Mouse (Mus musculus) liver, adult (tissue): Measurements from ENCODE around the gene Arrdc1.

Experiments
- GATA4 ChIP-seq: IDR thresholded peaks from 2 replicates; pipeline ENCODE4 v1.6.1; 2014; ENCODE audit warnings: mild to moderate bottlenecking, low read length; ENCODE audit not compliant: insufficient replicate concordance

Arrdc1 gene

DNA sequence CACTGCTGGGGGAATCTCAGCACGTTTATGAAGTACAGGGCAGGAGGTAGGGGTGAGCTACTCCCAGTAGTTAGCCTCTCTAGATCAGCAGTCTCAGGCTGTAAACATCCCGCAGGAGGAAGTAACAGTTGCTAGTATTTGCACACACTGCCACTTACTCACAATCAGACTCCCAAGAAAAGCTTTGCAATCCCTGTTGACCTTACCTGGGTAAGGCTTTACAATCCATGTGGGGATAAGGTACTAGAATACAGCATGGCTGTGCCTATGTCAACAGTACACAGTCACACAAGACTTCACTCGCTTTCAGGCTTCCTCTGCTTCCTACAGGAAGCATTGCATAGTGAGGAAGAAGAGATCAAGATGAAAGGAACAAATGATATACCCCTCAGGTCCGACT, 38.3 kb downstream of the Arrdc1 start:
- TF ChIP-seq GATA4: no peak

DNA sequence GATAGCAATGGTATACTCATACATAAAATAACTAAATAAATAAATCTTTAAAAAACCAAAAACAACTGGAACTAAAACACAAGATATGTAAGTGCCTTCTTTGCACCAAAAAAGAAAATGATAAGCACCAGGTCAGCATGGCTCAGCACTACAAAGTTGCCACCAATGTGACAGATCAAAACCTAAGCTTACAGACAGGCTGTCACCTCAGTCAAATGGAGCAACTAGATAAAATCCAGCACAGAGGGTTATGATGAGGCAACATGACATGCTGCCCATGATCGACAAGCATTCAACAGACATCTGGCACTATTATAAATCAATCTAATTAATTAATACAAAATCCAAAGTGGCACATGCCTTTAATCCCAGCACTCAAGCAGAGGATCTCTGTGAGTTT, 40.8 kb downstream of the Arrdc1 start:
- TF ChIP-seq GATA4: no peak

DNA sequence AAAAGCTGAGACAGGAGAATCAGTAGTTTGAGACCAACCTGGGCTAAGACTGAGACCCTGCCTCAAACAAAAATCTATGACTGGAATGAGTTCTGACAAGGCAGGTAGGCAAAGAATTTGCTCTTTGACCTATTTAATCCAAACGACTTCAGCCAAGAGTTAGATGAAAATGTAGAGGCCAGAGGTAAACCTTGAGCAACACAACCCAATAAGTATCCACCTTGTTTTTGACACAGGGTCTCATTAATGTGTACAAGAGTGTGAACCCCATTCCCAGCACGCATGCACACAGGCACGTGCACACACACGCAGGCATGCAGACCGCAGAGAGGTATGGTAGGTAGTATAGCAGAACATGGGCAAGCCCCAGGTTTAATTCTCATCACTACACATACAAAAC, 42.7 kb downstream of the Arrdc1 start:
- no peak for TF ChIP-seq GATA4

DNA sequence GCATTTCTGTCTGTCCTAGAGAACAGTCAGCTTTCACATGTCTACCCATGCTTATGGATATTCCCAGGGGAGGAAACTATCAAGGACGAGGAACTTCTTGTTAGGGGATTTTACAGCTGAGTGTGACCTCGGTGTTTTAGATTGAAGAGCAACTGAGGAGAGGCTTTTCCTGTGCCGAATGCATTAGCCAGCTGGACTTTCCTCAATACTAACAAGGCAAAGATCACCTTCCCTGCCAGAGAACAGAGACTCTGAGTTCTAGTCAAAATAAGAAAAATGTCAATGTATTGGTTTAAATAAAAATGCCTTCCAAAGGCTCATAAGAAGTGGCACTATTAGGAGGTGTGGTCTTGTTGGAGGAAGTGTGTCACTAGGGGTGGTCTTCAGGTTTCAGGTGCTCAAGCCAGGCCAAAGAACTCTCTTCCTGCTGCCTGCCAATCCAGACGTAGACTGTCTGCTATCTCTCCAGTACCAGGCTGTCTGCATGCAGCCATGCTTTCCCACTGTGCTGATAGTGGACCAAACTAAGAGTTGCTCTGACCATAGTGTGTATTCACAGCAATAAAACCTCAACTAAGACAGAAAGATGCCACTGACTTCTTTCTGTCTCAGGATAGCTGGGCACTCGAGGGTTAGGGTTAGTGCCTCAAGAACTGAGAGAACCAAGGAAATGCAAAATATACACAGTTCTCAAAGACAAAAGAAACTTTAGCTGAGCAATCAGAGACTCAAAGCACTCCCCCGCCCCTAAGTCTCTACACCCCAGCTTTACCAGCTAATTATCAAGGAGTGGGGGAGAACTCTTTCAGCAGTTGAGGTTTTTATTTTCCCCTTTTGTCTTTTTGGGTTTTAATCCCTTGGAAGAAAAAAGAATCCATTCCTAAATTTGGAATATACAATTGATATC, 44.3 kb downstream of the Arrdc1 start:
- no peak for TF ChIP-seq GATA4

DNA sequence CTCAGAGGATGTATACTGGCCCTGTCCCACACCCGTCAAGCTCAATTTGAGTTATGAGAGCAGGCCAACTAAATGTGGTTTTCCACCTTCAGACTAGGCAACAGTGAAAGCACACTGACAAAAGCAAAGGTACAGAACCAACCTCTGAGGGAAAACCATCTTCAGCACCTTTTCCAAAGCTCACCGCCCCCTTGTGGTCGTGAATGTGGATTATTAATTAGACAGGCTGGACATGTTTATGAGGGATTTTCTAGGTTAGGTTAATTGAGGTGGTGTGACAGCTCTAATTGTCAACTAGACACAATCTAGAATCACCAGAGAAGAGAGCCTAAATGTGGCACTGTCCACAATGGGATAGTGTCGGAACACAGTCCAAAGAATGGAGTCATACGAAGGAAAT, 46.2 kb downstream of the Arrdc1 start:
- no peak for TF ChIP-seq GATA4

DNA sequence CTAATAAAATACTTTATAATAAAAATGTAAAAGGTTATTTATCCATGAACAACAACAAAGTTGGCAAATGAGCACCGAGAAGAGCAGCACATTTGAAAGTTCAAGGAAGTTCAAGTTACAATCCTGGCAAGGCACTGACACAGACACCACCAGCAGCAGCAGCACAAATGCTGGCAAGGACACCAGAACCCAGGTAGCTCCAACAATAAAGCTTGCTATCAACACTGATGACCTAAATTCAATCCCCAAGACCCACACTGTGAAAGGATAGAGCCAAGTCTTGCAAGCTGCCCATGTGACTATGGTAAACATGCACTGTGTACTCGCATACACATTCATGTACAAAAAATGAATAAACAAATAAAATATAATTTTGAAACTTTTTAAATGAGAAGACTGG, 54.4 kb downstream of the Arrdc1 start:
- no peak for TF ChIP-seq GATA4
